15 mouse cellular contexts compared by ENCODE assay signal in genomic region chr1:149405367-149405766, GRCm38 (mm10).
DNase-seq lines count a peak whose midpoint lies in the region; ATAC-seq and TF ChIP-seq lines count a peak whose summit lies in the region.
"Had no signal": no experiment of that assay in that cellular context is flagged by ENCODE, and none has a peak within 500 bp of the region (broad histone marks: within the 10 kb centered on the region; RNA-seq: fewer than 3 reads in every experiment).

No protein-coding gene starts in this region.

- no peak for TF ChIP-seq CTCF in lung, embryonic 14.5 days (IDR thresholded peaks at IDR 0.05; ENCODE audit: low read depth)
- TF ChIP-seq CTCF in forebrain, postnatal 0 days (IDR thresholded peaks at IDR 0.05; ENCODE audit: low read depth), result no peak

- no peaks in the 10 kb centered on the region for H3K36me3 ChIP-seq in lung, embryonic 14.5 days (ENCODE audit: insufficient read depth)
- H3K36me3 ChIP-seq in forebrain, postnatal 0 days (ENCODE audit: insufficient read depth), result no peaks in the 10 kb centered on the region
- no peaks in the 10 kb centered on the region for H3K36me3 ChIP-seq in midbrain, embryonic 15.5 days (replicated peaks)
- H3K36me3 ChIP-seq: limb, embryonic 12.5 days; liver, embryonic 13.5 days had no signal

- H3K9ac ChIP-seq in lung, embryonic 14.5 days, result no peak overlapping the region
- H3K9ac ChIP-seq in forebrain, postnatal 0 days, result no peak overlapping the region
- no peak overlapping the region for H3K9ac ChIP-seq in midbrain, embryonic 15.5 days
- H3K9ac ChIP-seq: limb, embryonic 12.5 days; liver, embryonic 13.5 days had no signal

- no peaks in the 10 kb centered on the region for H3K4me1 ChIP-seq in lung, embryonic 14.5 days (ENCODE audit: insufficient read depth)
- no peaks in the 10 kb centered on the region for H3K4me1 ChIP-seq in forebrain, postnatal 0 days (ENCODE audit: insufficient read depth)
- H3K4me1 ChIP-seq in midbrain, embryonic 15.5 days, result no peaks in the 10 kb centered on the region
- H3K4me1 ChIP-seq: limb, embryonic 12.5 days; liver, embryonic 13.5 days had no signal

- no peaks in the 10 kb centered on the region for H3K9me3 ChIP-seq in lung, embryonic 14.5 days (ENCODE audit: low read depth, low read length)
- H3K9me3 ChIP-seq in forebrain, postnatal 0 days (ENCODE audit: low read length), result no peaks in the 10 kb centered on the region
- no peaks in the 10 kb centered on the region for H3K9me3 ChIP-seq in midbrain, embryonic 15.5 days
- H3K9me3 ChIP-seq: limb, embryonic 12.5 days; liver, embryonic 13.5 days had no signal

- H3K27ac ChIP-seq in lung, embryonic 14.5 days (ENCODE audit: low read depth), result no peak overlapping the region
- H3K27ac ChIP-seq in forebrain, postnatal 0 days (ENCODE audit: low read depth, low read length), result no peak overlapping the region
- no peak overlapping the region for H3K27ac ChIP-seq in midbrain, embryonic 15.5 days
- H3K27ac ChIP-seq: limb, embryonic 12.5 days; liver, embryonic 13.5 days had no signal

- H3K4me2 ChIP-seq in lung, embryonic 14.5 days, result no peak overlapping the region
- H3K4me2 ChIP-seq in forebrain, postnatal 0 days (ENCODE audit: low read depth), result no peak overlapping the region
- no peak overlapping the region for H3K4me2 ChIP-seq in midbrain, embryonic 15.5 days
- H3K4me2 ChIP-seq: limb, embryonic 12.5 days; liver, embryonic 13.5 days had no signal

- DNase-seq in lung, embryonic 14.5 days, result peak; percentile 22
- no peak for DNase-seq in lung, postnatal 10 days
- DNase-seq in brain, embryonic 18.5 days (ENCODE audit: low read depth, low spot score), result peak; percentile 6
- peak; percentile 21 for DNase-seq in forebrain, postnatal 0 days
- no peak for DNase-seq in right cerebral cortex, postnatal 36 days (ENCODE audit: low spot score in 2 of 2)
- DNase-seq in left cerebral cortex, adult 18-20 months (ENCODE audit: low spot score in 2 of 2), result no peak
- DNase-seq in kidney, adult 9 months, result no peak
- DNase-seq: cerebellum, postnatal 36 days; gastrocnemius, postnatal 36 days; kidney, adult 8-10 months; liver, embryonic 13.5 days; thymus, adult 18-20 months had no signal

- 59% methylated on average over 1 of the region's 1 CpGs for WGBS in lung, embryonic 14.5 days
- WGBS in forebrain, postnatal 0 days, result 25% methylated on average over 1 of the region's 1 CpGs
- WGBS in midbrain, embryonic 15.5 days, result 45% methylated on average over 1 of the region's 1 CpGs

- ATAC-seq in lung, embryonic 14.5 days (ENCODE audit: insufficient read depth), result no peak
- no peak; the same call in 1 of the 2 replicates for ATAC-seq in forebrain, postnatal 0 days
- ATAC-seq in midbrain, embryonic 15.5 days (replicated peaks), result peak; percentile 76

- H3K4me3 ChIP-seq in lung, embryonic 14.5 days (ENCODE audit: low read depth, low read length), result no peak overlapping the region
- no peak overlapping the region for H3K4me3 ChIP-seq in forebrain, postnatal 0 days (ENCODE audit: low read depth, low read length)
- H3K4me3 ChIP-seq in midbrain, embryonic 15.5 days, result no peak overlapping the region
- H3K4me3 ChIP-seq: erythroblast, embryonic 14.5 days; limb, embryonic 12.5 days; liver, embryonic 13.5 days had no signal

- no peaks in the 10 kb centered on the region for H3K27me3 ChIP-seq in lung, embryonic 14.5 days (ENCODE audit: insufficient read depth, low read length)
- no peaks in the 10 kb centered on the region for H3K27me3 ChIP-seq in forebrain, postnatal 0 days (ENCODE audit: insufficient read depth, low read length)
- H3K27me3 ChIP-seq in midbrain, embryonic 15.5 days (replicated peaks), result no peaks in the 10 kb centered on the region
- H3K27me3 ChIP-seq: limb, embryonic 12.5 days; liver, embryonic 13.5 days had no signal

Comparison
In these comparisons a context has a peak if more than half of its experiments do, and no peak if none do; other contexts are left out.
1. DNase-seq: peak in lung, embryonic 14.5 days (single experiment), brain, embryonic 18.5 days (single experiment) and forebrain, postnatal 0 days (single experiment); none in lung, postnatal 10 days (single experiment), right cerebral cortex, postnatal 36 days (0 of 2), left cerebral cortex, adult 18-20 months (0 of 2) and kidney, adult 9 months (single experiment).